Mouse (Mus musculus) left cerebral cortex, postnatal 14 days (tissue): ENCODE results near the gene Cpped1. TPM values are rescaled to one million over a fixed set of nuclear protein-coding genes. Genes with fewer than 3 reads are reported as not detected.

Experiments used
- DNase-seq, 2 experiments: peaks; one replicate each; pipeline ENCODE4 v3.0.0; 2021 to 2022; ENCODE audit warnings: low spot score in 2 of 2, mixed read lengths in 1 of 2
- intact Hi-C: fragments of 180-260 bp; cut with DNase I; formaldehyde crosslinking; loops from one replicate; pipeline ENCODE4 v1.15.1; 2025
- total RNA-seq, 2 experiments: library from RNA; stranded (reverse); gene quantifications; 2 replicates each; pipeline ENCODE4 v1.2.3; 2021

The Cpped1 gene
- total RNA-seq, 2 experiments from 2014 or later, result 35.5 to 36.9 TPM

DNA sequence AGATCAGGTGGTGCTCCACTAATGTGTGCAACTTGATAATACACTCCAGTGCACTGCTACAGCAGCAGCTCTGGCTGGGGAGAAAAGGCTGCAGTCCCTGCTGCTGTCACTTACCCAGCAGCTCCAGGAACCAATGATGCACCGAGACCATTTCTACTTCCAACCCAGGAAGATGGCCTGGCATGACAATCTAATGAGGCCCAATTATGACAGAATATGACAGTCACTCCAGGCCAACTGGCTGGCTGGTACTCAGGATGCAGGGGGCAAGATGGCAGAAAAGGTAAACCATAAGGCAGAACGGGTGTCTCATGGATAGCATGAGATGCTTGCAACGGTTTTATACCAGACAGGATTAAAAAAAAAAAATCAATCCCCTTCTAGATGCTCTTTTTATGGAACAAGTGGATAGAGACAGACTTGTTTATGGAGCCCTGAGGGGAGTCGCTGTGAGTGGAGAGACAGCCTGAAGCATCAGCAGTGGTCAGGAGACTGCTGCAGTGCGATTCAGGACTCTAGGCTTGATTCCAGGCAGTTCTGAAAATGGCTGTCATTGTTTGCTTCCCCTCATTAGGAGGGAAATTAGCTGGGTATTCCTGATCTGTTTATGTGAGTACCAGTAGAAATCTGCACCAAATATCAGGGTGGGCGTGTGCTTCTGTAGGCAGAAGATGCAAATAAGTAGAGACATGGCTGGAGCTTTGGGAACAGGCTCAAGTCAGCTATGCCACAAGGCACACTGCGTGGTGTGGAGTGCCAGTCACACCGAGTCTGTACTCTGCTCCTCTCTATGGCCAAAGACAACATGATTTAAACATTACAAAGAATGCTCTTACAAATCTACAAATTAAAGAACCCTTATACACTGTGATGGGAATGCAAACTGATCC, 56.3 kb downstream of the Cpped1 start:
- intact Hi-C loops, result no loop called here
- peak; percentile 21 to 24 for DNase-seq

DNA sequence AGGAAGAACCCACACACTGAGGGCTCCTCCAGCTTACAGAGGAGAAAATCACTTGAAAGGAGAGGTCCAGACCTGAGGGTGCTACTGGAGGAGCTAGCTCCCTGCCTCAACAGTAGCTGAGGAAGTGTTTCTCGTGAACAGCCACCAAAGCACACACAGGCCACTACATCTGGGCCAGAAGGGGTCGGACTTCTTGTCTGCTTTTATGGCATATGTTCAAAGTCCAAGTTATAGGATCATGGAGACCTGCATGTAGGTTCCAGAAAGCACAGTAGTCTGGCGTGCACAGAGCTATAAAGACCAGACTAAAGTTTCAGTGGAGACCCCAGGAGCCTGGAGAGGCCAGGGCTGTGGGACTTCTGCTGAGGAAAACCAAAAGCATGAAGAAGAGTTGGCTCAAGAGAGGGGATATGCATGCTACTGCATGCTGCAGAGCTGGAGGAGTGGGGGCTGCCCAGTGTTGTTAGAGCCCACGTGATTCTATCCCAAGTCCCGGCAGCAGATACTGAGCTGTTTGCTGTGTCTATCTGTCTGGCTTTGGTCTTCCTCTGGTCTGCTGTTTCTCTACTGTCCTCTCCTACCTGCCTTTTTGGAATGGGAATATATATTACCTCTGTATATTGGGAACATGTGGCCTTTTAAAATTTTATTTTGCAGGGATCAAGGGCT, 60.1 kb downstream of the Cpped1 start:
- DNase-seq, result no peak
- intact Hi-C loops, result no loop called here

DNA sequence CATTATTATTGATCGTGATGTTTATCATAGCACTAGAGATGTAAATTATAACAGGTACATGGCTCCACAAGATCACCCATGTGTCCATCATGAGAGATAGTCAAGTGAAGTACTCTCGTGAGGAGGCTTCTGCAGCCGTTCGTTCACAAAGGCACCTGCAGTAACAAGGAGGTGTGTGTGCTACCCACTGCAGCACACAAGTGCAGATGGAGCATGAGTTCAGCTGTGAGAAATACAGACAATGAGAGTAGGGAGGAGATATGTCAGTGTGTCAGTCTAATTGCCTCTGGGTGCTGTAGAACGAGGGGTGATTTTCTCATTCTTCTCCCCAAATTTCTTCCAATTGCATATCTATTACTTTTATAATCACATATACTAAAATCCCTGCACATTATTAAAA, 63.9 kb downstream of the Cpped1 start:
- DNase-seq, result no peak
- intact Hi-C loops, result no loop called here

DNA sequence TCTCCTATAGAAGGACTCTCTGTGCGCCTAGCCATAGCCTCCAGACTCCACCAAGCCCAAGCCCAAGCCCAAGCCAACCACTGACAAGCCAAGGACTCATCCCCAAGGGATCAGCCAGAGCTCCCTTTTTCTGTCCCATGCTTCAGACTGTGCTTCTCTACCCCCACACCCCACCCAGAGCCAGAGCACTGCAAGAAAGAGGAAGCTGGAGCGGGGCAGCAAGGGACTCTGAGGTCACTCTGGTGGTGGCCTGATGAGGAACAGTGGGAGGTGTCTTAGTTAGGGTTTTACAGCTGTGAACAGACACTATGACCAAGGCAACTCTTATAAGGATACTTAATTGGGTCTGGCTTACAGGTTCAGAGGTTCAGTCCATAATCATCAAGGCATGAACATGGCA, 65.8 kb downstream of the Cpped1 start:
- no peak for DNase-seq
- intact Hi-C loops, result no loop called here

DNA sequence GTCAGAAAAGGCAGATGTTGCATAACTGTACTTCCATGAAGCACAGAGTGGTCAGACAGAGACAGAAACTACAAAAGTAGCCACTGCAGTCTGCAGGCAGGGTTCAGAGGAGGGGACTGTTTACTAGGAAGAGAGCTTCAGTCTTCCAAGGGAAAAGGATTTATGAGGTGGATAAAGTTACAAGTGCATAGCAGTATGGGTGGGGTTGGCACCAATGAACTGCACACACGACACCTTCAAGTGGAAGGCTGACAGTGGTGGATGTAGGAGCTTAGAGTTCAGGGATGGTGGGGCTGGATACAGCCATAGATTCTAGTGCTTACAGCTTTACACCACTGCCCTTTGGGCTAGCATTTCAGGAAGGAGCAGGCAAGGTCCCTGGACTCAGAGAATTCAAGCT, 75.8 kb downstream of the Cpped1 start:
- DNase-seq, result no peak
- intact Hi-C loops, result no loop called here

DNA sequence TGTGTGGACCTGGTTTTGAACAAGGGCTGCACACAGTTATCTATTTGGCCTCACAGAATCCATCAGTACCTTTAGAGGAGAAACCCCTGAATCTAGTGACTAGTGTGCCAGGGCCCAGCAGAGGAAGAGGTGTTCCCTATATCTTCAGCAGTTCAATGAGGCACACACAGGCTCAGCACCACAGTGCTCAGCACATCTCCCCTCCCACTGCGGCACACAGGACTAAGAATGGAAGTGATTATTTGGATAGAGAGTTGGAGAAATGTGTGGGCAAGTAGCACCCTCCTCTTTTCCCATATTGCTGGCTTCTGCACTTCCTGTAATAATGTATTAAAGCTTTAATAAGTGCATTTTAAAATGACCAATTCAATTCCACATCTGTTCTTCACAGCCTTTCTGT, 80.4 kb downstream of the Cpped1 start:
- intact Hi-C loops, result no loop called here
- DNase-seq, result no peak

DNA sequence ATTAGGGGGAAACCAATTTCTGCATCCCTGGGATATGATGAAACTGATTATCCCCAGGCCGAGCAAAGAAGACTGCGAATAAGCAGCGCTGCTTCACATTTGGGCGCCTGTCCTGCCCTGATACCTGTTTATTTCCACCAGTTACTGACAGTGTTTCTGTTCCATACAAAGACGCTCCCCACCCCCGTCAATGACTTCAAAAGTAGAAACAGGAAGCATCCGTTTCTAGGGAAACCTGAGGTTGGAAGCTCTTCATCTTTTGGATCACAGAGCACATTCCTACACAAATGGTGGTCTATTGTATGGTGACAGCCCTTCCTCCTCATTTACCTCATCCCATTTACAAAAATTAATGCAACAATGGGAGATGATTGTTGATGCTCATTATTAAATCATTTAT, 84.4 kb downstream of the Cpped1 start:
- intact Hi-C loops, result no loop called here
- peak; percentile 43 to 69 for DNase-seq

DNA sequence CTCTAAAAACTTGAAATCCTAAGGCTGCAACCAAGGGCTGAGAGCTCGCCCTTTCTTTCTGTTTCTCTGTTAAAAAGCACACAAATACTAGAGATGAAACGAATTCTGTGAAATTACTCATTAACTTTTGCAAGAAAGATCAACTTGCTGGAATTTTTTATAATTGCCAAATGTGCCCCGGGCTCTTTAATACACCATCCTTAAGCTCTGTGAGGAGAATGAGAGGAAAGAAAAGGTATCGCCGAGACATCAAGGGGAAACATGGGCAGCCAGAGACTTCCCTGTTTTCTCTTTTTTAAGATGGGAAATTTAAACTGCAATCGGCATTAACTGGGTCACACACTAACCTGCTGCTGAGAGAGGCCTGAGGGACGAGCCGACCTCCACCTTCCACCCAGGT, 84.9 kb downstream of the Cpped1 start:
- intact Hi-C loops, result no loop called here
- DNase-seq, result no peak

DNA sequence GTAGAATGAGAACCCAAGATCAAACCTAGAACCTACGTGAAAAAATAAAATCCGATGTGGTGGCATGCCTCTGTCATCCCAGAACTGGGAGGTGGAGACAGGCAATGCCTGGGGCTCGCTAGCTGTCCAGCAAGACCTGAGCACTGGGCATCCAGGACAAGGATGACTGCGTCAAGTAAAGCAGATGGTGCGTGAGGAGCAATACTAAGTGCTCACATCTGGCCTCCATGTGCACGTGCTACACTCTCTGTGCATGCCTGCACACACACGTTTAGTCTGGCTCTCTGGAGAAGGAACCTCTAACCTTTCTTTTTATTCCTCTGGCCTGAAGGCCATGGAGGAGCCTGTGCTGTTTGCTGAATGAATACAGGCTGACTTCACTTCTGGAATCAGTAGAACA, 88.5 kb downstream of the Cpped1 start:
- intact Hi-C loops, result no loop called here
- DNase-seq, result no peak

DNA sequence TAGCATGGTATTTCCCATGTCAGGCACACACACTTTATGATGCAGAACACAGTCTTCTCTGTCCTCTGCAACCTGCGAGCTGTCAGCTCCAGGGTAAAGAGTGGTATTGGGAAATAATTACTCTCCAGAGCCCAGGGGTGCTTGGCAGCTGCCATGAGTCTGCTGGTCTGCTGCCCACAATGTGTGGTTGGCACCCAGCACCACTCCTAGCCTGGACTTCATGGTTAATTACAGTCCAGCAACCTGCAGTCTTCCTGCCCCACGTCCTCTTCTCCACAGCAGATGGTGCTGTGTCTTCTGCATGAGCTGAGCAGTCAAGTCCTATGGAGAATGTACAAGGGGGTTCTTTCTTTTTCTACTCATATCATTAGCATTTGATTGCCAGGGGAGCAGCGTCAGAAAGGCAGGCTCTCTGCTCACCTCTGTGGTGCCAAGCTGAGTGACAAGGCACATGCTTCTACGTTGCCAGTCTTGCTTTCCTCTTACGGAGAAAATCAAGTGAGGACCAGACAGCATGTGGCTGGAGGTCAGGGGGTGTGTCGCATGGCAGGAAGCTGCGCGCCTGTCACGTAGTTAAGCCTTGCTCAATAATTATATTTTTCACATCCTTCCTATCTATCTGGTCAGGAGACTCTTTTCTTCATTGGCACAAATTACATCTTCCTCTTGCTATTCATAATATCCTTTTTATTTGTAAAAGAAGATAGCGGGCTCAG, 94.2 kb downstream of the Cpped1 start:
- intact Hi-C loops, result no loop called here
- no peak for DNase-seq

DNA sequence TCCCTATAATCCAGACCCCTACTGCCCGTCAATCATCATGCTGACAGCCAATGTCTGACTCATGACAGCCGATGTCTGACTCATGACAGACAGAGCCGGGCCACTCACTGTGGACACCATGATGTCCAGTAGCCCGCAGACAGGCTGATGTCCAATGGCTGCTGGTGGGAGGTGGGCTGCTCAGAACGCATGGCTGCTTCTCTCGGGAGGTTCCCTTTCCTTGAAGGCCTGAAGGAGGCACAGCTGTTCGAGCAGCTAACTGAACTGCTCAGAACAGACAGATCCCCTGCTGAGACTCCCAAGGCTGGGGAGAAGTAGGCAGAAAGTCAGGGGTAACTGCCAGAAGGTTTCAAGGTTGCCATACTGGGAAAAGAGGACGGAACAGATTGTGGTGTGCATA, 97.1 kb downstream of the Cpped1 start:
- intact Hi-C loops, result no loop called here

DNA sequence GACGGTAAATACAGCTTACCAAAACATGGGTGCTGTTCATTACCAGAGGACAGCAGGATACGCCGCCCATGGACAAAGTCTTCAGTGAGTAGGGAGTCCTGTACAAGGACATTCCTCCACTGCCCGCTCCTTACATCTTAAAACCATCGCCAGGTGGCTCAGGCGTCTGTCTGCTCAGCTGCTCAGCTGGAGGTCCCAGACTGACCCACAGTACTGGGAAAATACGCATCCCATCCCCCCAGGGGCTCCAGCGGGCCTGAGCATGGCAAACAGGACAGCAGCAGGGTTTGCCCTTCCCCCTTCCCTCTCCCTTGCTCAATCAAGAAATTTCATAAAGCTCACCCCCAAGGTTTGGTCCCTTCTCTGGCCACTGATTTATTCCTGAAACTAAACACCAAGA, 99.6 kb downstream of the Cpped1 start:
- DNase-seq, result no peak
- intact Hi-C loops, result no loop called here

More for the DNA sequence above, 97.1 kb downstream of the Cpped1 start:
- no peak for DNase-seq

DNA sequence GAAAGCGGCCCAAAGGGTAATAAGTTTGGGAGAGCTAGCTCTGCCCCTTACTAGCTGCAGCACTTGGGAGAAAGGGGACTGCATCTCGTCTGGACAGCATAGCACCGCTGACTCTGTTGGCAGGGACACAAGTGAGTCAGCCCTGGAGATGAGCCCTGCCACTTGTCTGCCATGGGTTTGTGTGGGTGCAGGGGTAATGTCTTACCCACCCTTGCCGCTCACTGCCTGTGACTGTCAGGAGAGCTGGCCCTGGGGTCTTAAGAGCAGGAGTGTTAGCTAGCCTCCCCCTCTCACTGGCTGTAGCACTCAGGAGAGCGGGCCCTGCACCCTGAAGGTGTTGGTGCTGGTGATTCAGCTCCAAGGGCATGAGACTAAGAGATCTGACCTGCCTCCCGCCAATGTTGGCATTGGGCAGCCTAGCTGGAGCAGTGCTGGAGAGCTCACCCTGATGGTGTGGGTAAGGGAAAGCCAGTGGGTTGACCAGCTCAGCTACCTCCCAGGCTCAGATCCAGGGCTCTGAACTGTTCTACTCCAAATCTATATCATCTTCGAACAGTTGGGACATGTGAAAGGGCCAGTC, 107.2 kb downstream of the Cpped1 start:
- DNase-seq, result no peak
- intact Hi-C loops, result no loop called here

DNA sequence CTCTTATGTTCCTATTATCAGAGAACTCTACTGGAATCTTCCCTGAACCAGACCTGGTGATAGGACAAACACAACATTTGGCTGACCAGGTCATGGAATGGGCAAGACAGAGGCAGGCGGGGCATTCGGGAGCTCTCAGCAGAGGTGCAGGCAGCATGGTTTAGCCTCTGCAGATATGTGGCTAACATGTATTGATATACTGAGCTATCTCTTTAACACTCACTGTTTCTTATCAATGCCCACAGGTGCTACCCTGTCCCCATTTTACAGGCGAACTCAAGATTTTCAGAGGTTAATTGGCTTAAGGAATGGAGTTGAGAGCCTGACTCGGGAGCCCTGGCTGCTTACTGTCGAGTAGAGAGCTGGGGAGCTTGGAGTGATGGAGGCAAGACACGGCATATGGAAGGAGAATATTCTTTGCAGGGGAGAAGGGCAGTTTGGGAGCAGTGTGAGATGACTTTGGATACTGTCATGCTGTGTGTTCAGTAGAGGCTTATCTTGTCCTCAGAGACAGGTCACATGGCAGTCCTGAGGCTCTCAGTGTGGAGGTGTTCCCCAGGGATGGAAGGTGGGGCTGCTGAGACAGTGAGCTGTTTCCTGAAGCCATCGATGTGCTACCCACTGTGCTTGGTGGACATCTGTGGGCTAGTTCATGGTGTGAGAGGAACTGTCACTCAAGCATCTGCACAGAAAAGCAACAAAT, 113.3 kb downstream of the Cpped1 start:
- DNase-seq, result no peak
- intact Hi-C loops, result no loop called here

DNA sequence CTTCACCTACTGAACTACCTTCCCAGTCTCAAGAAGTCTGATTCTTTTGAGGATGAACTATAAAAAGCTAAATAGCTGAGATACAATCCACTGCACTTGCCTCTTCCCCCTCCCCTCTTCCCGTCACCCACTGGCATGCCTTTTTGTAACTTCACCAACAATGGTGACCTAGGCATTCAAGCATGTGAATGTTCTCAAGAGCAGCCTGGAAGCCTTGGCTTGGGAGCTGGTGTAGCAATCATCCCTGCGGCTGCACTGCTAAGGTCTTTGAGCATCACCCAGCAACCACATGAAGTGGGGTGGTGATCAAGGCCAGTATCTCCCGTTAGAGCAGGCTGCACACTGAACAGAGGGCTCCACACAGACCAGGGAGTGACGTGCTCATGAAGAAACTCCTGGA, 114.6 kb downstream of the Cpped1 start:
- DNase-seq, result no peak
- intact Hi-C loops, result no loop called here

DNA sequence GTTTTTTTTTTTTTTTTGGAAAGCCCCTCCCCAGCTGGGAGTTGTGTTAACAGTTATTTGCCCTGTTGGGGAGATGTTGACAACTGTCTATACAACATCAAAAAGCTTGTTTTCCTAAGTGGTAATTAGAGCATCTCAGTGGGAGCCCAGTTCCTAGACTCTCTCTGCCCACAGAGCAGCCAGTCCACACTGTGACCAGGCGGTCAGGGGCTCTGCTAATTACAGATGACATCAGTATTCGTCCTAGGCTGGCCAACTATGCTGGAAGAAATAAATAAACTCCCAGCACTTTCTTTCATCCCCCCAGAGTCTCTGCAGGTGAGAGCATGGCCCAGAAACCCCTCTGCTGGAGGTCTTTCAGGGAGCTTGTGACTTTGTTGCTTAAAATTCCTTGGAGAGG, 115.9 kb downstream of the Cpped1 start:
- intact Hi-C loops, result no loop called here
- no peak for DNase-seq

DNA sequence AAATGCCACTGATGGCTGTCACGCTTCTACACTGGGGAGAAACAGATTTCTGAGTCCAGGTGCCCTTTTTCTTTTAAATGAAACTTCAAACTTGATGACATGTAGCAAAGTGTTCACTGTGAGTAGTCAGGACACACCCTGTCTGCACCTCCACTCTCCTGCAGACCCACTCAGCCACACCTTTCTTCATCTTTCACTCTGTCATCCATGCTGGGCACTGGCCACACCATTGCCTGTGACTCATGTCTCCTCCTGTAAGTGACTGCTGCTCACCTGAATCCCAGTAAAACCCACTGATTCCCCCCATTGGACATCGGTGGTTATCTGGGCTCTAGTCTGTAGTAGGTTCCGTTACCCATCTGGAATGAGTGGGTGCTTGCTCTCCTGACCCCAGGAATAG, 118.8 kb downstream of the Cpped1 start:
- DNase-seq, result no peak

DNA sequence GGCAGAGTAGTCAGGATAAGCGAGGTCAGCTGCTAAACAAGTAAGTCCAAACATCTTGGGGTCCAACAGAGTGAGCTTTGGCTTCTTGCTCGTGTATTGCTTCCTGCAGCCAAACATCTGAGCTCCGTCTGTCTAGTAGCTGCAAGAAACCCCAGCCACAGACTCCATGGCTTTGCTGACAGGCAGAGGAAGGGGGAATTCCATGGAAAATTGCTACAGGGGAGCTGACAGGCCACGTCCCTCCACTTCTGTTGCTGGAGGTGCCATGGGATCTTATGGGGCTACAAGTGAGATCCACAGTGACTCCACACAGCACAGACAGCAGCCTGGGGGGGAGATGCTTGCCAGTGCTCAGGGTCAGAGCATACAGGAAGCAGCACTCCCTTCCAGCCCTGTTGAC, 123.4 kb downstream of the Cpped1 start:
- intact Hi-C loops, result no loop called here

More for the DNA sequence above, 118.8 kb downstream of the Cpped1 start:
- intact Hi-C loops, result no loop called here

DNA sequence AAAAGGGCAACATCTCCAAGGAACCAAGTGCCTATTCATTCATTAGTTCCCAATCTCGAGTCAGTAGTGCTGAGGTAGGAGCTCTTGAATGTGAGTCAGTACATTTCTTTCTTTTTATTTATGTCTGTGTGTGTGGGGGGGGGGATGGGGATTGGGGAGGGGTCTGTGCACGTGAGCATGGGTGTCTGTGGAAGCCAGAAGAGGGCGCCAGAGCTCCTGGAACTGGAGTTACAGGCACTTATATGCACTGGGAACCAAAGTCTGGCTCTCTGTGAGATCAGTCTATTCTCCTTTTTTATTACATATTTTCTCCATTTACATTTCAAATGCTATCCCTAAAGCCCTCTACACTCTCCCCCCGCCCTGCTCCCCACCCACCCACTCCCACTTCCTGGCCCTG, 124.9 kb downstream of the Cpped1 start:
- intact Hi-C loops, result no loop called here
- no peak for DNase-seq

More for the DNA sequence above, 123.4 kb downstream of the Cpped1 start:
- DNase-seq, result no peak
